Mouse (Mus musculus) MEL (cell line): ENCODE results near the gene Fam206a. TPM values are rescaled to one million over a fixed set of nuclear protein-coding genes. Genes with fewer than 3 reads are reported as not detected.

Experiments
- DNase-seq: peaks from one replicate; pipeline ENCODE4 v3.0.0; 2011; ENCODE audit warnings: low read depth, low spot score
- H3K27ac ChIP-seq: 2 replicates; pipeline ENCODE4 v1.5.1; 2012; ENCODE audit warnings: low read depth, mild to moderate bottlenecking, control low read depth, low read length, moderate library complexity; ENCODE audit not compliant: control insufficient read depth
- H3K27me3 ChIP-seq, 2 experiments: fragments of 150-350 bp in 1 of 2; sonication (generic) in 1 of 2; 2 replicates each; pipeline ENCODE4 v1.6.1; 2012; ENCODE audit warnings: low read length in 2 of 2, mild to moderate bottlenecking in 2 of 2, improper control_type of control experiment in 1 of 2, moderate library complexity in 1 of 2; ENCODE audit not compliant: insufficient read depth in 2 of 2, control insufficient read depth in 1 of 2
- H3K36me3 ChIP-seq, 2 experiments: 2 replicates each; pipeline ENCODE4 v1.6.1; 2012 to 2014; ENCODE audit warnings: low read length in 2 of 2, improper control_type of control experiment in 1 of 2, inconsistent platforms in 1 of 2, mild to moderate bottlenecking in 1 of 2; ENCODE audit not compliant: insufficient read depth in 2 of 2, control insufficient read depth in 1 of 2
- H3K4me1 ChIP-seq, 2 experiments: fragments of 150-350 bp in 1 of 2; sonication (generic) in 1 of 2; 2 replicates each; pipeline ENCODE4 v1.6.1; 2012; ENCODE audit warnings: low read length in 2 of 2, improper control_type of control experiment in 1 of 2, mild to moderate bottlenecking in 1 of 2; ENCODE audit not compliant: insufficient read depth in 2 of 2, control insufficient read depth in 1 of 2
- H3K4me3 ChIP-seq, 2 experiments: fragments of 150-350 bp in 1 of 2; sonication (generic) in 1 of 2; 2 replicates each; pipeline ENCODE4 v1.5.1; 2012; ENCODE audit warnings: low read depth in 2 of 2, low read length in 2 of 2, mild to moderate bottlenecking in 2 of 2, moderate library complexity in 2 of 2, control low read depth in 1 of 2, improper control_type of control experiment in 1 of 2; ENCODE audit not compliant: control insufficient read depth in 1 of 2, insufficient read depth in 1 of 2
- H3K79me2 ChIP-seq: 2 replicates; pipeline ENCODE4 v1.6.1; 2012; ENCODE audit warnings: mild to moderate bottlenecking, low read length, moderate library complexity; ENCODE audit not compliant: control insufficient read depth, poor library complexity, insufficient read depth
- H3K9ac ChIP-seq: 2 replicates; pipeline ENCODE4 v1.6.1; 2012; ENCODE audit warnings: low read depth, mild to moderate bottlenecking, control low read depth, low read length, moderate library complexity; ENCODE audit not compliant: control insufficient read depth, poor library complexity, severe bottlenecking
- H3K9me3 ChIP-seq: fragments of 150-350 bp; sonication (generic); replicated peaks from 2 replicates; pipeline ENCODE4 v1.6.1; 2012; ENCODE audit warnings: mild to moderate bottlenecking, low read length, improper control_type of control experiment, moderate library complexity; ENCODE audit not compliant: insufficient read depth
- BHLHE40 ChIP-seq: IDR thresholded peaks from 2 replicates; pipeline ENCODE4 v1.6.1; 2012; ENCODE audit warnings: low read depth, mild to moderate bottlenecking, inconsistent platforms, low read length, improper control_type of control experiment, borderline replicate concordance
- CHD1 ChIP-seq: IDR thresholded peaks from 2 replicates; pipeline ENCODE4 v1.6.1; 2012; ENCODE audit warnings: low read depth, mild to moderate bottlenecking, inconsistent platforms, low read length, improper control_type of control experiment
- EP300 ChIP-seq, 2 experiments: IDR thresholded peaks; 2 replicates each; pipeline ENCODE4 v1.6.1; 2011; ENCODE audit warnings: improper control_type of control experiment in 2 of 2, low read length in 2 of 2, low read depth in 1 of 2, mild to moderate bottlenecking in 1 of 2
- HCFC1 ChIP-seq: IDR thresholded peaks from 2 replicates; pipeline ENCODE4 v1.6.1; 2012; ENCODE audit warnings: low read depth, mild to moderate bottlenecking, inconsistent platforms, low read length, improper control_type of control experiment, moderate library complexity
- JUND ChIP-seq: IDR thresholded peaks from 2 replicates; pipeline ENCODE4 v1.6.1; 2011; ENCODE audit warnings: low read depth, mild to moderate bottlenecking, improper control_type of control experiment, low read length
- KAT2A ChIP-seq: conservative IDR thresholded peaks from 2 replicates; pipeline ENCODE4 v1.6.1; 2012; ENCODE audit warnings: low read depth, low read length, improper control_type of control experiment, inconsistent platforms
- MAX ChIP-seq: IDR thresholded peaks from 2 replicates; pipeline ENCODE4 v1.6.1; 2011; ENCODE audit warnings: low read length, improper control_type of control experiment
- MYB ChIP-seq: IDR thresholded peaks from 2 replicates; pipeline ENCODE4 v1.6.1; 2011; ENCODE audit warnings: mild to moderate bottlenecking, low read depth, low read length, improper control_type of control experiment
- NELFE ChIP-seq: IDR thresholded peaks from 2 replicates; pipeline ENCODE4 v1.6.1; 2011; ENCODE audit warnings: low read depth, low read length, improper control_type of control experiment
- NRF1 ChIP-seq: IDR thresholded peaks from 2 replicates; pipeline ENCODE4 v1.6.1; 2014; ENCODE audit warnings: low read depth, mild to moderate bottlenecking, inconsistent platforms, low read length, improper control_type of control experiment, moderate library complexity; ENCODE audit not compliant: poor library complexity, insufficient read depth, severe bottlenecking
- POLR2AphosphoS2 ChIP-seq: IDR thresholded peaks from 2 replicates; pipeline ENCODE4 v1.6.1; 2011; ENCODE audit warnings: low read length, improper control_type of control experiment
- POLR2AphosphoS5 ChIP-seq: IDR thresholded peaks from 2 replicates; pipeline ENCODE4 v1.6.1; 2012; ENCODE audit warnings: low read depth, borderline replicate concordance, mild to moderate bottlenecking, inconsistent platforms, low read length, moderate library complexity, mixed read lengths
- RCOR1 ChIP-seq: IDR thresholded peaks from 2 replicates; pipeline ENCODE4 v1.6.1; 2012; ENCODE audit warnings: low read depth, mild to moderate bottlenecking, inconsistent platforms, low read length, improper control_type of control experiment
- SIN3A ChIP-seq: IDR thresholded peaks from 2 replicates; pipeline ENCODE4 v1.6.1; 2012; ENCODE audit warnings: low read length, improper control_type of control experiment, inconsistent platforms
- SMC3 ChIP-seq: IDR thresholded peaks from 2 replicates; pipeline ENCODE4 v1.6.1; 2011; ENCODE audit warnings: low read depth, low read length, improper control_type of control experiment
- TBP ChIP-seq: IDR thresholded peaks from 2 replicates; pipeline ENCODE4 v1.8.0; 2011; ENCODE audit warnings: low read depth, low read length, improper control_type of control experiment
- TCF12 ChIP-seq: IDR thresholded peaks from 2 replicates; pipeline ENCODE4 v1.6.1; 2014; ENCODE audit warnings: low read depth, mild to moderate bottlenecking, inconsistent platforms, low read length, improper control_type of control experiment, moderate library complexity
- USF2 ChIP-seq, 2 experiments: IDR thresholded peaks; 2 replicates each; pipeline ENCODE4 v1.6.1; 2011 to 2012; ENCODE audit warnings: improper control_type of control experiment in 2 of 2, low read length in 2 of 2, borderline replicate concordance in 1 of 2, inconsistent platforms in 1 of 2, low read depth in 1 of 2, mild to moderate bottlenecking in 1 of 2; ENCODE audit not compliant: insufficient read depth in 1 of 2
- ZKSCAN1 ChIP-seq: IDR thresholded peaks from 2 replicates; pipeline ENCODE4 v1.6.1; 2012; ENCODE audit warnings: low read depth, mild to moderate bottlenecking, inconsistent platforms, low read length, improper control_type of control experiment, moderate library complexity
- ZMIZ1 ChIP-seq: IDR thresholded peaks from 2 replicates; pipeline ENCODE4 v1.6.1; 2012; ENCODE audit warnings: low read depth, mild to moderate bottlenecking, inconsistent platforms, low read length, improper control_type of control experiment, moderate library complexity
- ZNF384 ChIP-seq: IDR thresholded peaks from 2 replicates; pipeline ENCODE4 v1.6.1; 2012; ENCODE audit warnings: low read depth, mild to moderate bottlenecking, inconsistent platforms, low read length, improper control_type of control experiment
- polyA plus RNA-seq, 2 experiments: library from polyadenylated mRNA; stranded (reverse) in 1 of 2; unstranded in 1 of 2; fragments of >175 nt in 1 of 2; fragments of >200 nt in 1 of 2; gene quantifications; 2 replicates each; pipeline versions ENCODE4 v1.2.1 to v1.2.4; 2012; ENCODE audit warnings: low replicate concordance in 2 of 2, low read depth in 1 of 2; ENCODE audit not compliant: insufficient read length in 2 of 2, insufficient read depth in 1 of 2, missing spikeins in 1 of 2
- total RNA-seq: library from RNA; depleted of rRNA; stranded (reverse); fragments of 300-350 nt; gene quantifications from 2 replicates; pipeline ENCODE4 v1.2.3, GENCODE M21; 2012; rRNA removed

Fam206a gene
- total and polyA plus RNA-seq, 3 experiments = 8.9 to 33.9 (median 27.8) TPM

- Histone ChIP-seq H3K27me3 (no peaks in the 10 kb centered on the region), H3K4me3 (no peak overlapping the region), H3K36me3 (peaks cover 0 to 2% of the 10 kb centered on the region in 2 experiments; a peak in 2 of 4 replicates), H3K9ac (no peak overlapping the region), H3K4me1 (peaks cover 0 to 2% of the 10 kb centered on the region in 2 experiments; a peak in 2 of 4 replicates), H3K9me3 (no peaks in the 10 kb centered on the region), H3K79me2 (no peaks in the 10 kb centered on the region), H3K27ac (no peak overlapping the region)
- no peak for TF ChIP-seq SMC3
- no peak for TF ChIP-seq TBP
- no peak for DNase-seq
These were observed 54.3 kb downstream of the Fam206a start for GRCm38 (mm10) chr4:56856371-56856949.

DNA sequence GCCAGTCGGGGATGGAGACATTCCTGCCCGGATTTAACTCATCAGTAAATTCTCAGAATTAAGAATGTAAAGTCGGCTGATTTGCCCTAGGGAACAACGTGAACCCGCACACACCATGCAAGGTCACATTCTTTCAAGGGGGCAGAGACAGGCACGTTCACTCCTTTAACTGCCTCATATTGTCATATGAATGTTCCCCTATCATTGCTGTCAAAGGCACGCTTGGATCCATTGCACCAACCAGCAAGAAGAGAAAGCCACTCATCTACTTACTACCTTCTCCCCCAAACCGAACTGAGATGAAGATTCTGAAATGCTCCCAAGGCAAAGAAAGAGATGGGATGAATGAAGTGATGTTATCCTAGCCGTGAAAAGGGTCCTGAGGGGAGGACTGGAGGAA lies 56.6 kb downstream of the Fam206a start:
- no peaks in the 10 kb centered on the region for H3K79me2 ChIP-seq
- H3K36me3 ChIP-seq = peaks cover 0 to 11% of the 10 kb centered on the region in 2 experiments; a peak in 2 of 4 replicates
- H3K27ac ChIP-seq = no peak overlapping the region
- no peaks in the 10 kb centered on the region for H3K9me3 ChIP-seq
- TF ChIP-seq KAT2A (no peak), MYB (no peak), POLR2AphosphoS5 (no peak), POLR2AphosphoS2 (no peak), ZMIZ1 (no peak), ZNF384 (no peak), NELFE (no peak), EP300 (IDR thresholded peaks at IDR 0.05; ENCODE audit: low read depth in 1 of 2, low read length in 2 of 2) (no peak), RCOR1 (no peak), TCF12 (no peak), MAX (no peak), TBP (no peak), NRF1 (no peak), SIN3A (no peak), USF2 (IDR thresholded peaks at IDR 0.05; ENCODE audit: borderline replicate concordance in 1 of 2, insufficient read depth in 1 of 2, low read depth in 1 of 2, low read length in 2 of 2) (no peak), JUND (no peak), BHLHE40 (no peak), HCFC1 (no peak), CHD1 (no peak), ZKSCAN1 (no peak)
- no peak for DNase-seq
- H3K27me3 ChIP-seq = no peaks in the 10 kb centered on the region
- H3K9ac ChIP-seq = no peak overlapping the region
- H3K4me1 ChIP-seq = peaks cover 5% of the 10 kb centered on the region in 2 experiments
- H3K4me3 ChIP-seq = no peak overlapping the region

Other genes starting within 250 kb of the Fam206a start
- not detected in 2 replicates for gene Gm26657, start 62.3 kb upstream of the Fam206a start, total RNA-seq
- gene Gm26657, start 62.3 kb upstream of the Fam206a start, polyA plus RNA-seq = not detected
- gene Actl7b, start 60.9 kb upstream of the Fam206a start, total RNA-seq = 0.10 TPM in 1 of 2 replicates, not detected in the other
- gene Actl7b, start 60.9 kb upstream of the Fam206a start, polyA plus RNA-seq = not detected
- 0.15 TPM in 1 of 2 replicates, not detected in the other for gene Actl7a, start 58.9 kb upstream of the Fam206a start, total RNA-seq
- gene Actl7a, start 58.9 kb upstream of the Fam206a start, polyA plus RNA-seq = under 1 TPM in 1 of 2 experiments, not detected in 1; 0.11 TPM
- gene Elp1, start within 50 bp of the Fam206a start, total RNA-seq = 38.4 and 41.3 TPM in 2 replicates
- gene Elp1, start within 50 bp of the Fam206a start, polyA plus RNA-seq = 100 to 1,000 TPM in 1 of 2 experiments, 10 to 100 TPM in 1; 38.0 to 144 TPM
- 2.3 and 2.5 TPM in 2 replicates for gene Ctnnal1, start 62.8 kb downstream of the Fam206a start, total RNA-seq
- 1 to 10 TPM in 1 of 2 experiments, not detected in 1; 6.3 TPM for gene Ctnnal1, start 62.8 kb downstream of the Fam206a start, polyA plus RNA-seq
- gene Tmem245, start 145.1 kb downstream of the Fam206a start, total RNA-seq = 7.7 and 9.2 TPM in 2 replicates
- 10 to 100 TPM in 1 of 2 experiments, 1 to 10 TPM in 1; 7.3 to 15.0 TPM for gene Tmem245, start 145.1 kb downstream of the Fam206a start, polyA plus RNA-seq
- not detected in 2 replicates for gene Frrs1l, start 188.0 kb downstream of the Fam206a start, total RNA-seq
- gene Frrs1l, start 188.0 kb downstream of the Fam206a start, polyA plus RNA-seq = not detected